Mouse (Mus musculus) embryo, embryonic 9.5 days (tissue): ENCODE data around the gene Hrasls.
A peak's percentile ranks its signal among the peaks of the same experiment; 100 is the strongest.

Experiments used
- DNase-seq: peaks from one replicate; pipeline ENCODE4 v3.0.0-alpha.2; 2017; ENCODE audit errors: extremely low spot score

Hrasls gene

DNA sequence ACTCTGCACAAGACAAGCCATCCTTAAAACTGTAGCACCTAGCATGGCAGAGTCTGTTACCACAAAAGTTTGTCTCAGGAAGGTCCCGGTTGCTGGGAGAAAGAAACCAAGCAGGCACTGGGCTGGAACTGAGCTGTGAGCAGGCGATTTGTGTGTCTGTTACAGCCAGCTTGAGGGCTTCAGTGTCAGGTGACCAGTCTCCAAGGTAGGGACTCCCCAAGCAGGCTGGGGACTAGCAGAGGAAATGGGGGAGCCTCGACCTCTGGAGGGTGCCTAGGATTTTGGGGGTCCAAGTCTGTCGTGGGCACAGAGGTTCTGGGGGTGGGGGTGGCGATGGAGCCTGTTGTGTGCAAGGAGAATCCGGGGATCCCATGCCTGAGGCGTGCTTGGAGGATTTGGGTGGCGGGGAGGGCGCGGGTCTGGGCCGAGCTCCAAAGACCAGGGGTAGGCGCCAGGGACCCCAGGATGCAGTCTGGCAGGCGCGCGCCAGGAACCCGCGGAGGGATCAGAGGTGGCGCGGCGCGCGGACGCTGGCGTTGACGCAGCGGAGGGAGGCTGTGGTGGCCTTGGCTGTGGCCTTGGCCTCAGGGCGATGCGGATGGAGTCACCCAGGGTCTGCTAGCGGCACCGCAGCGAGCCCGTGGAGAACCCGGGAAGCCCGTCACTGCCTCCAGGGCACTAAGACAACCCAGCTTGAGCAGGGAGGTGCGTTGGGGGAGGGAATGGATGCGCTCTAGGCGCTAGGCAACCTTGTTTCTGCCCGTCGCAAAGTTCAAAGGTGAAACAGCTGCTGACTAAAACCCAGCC, at the start of gene Hrasls:
Gene Hrasls (plus strand): TSS at position 91 of the 807 bp plus-strand sequence.
- peak; percentile 66 for DNase-seq

DNA sequence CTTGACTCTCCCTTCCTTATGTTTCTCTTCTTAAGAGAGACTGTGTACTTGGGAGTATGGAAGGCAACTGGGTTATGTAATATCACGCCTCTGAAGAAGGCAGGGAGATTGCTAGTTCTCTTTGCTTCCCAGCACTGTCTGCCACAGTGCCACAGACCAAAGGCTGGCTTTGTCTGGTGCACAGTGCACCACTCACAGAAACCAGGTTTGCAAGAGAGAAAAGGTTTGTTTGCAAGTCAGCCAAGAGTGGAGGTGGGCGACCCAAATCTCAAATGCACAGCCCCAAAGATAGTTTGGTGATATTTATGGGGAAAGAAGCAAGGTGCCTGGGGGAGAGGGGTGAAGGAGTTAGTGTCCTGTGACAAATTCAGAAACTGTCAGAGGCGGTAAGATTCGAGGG, 47.2 kb upstream of the Hrasls start:
- DNase-seq: no peak

DNA sequence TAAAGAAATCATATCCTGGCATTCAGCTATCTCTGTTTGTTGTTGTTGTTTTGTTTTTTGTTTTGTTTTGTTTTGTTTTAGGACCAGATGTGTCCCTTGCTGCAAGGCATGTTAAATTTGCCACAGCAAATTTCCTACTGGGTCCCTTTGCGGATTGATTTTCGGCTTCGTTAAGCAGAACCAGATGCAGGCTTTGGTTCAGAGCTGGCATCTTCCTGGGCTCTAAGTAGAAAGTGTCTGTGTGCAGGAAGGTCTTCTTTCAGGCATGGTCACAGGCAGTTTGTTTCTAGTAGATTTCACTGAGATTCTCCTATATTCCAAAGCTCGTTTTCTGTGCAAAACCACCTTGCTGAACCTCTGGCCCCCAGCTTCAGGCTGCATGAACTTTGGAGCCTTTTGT, 42.4 kb upstream of the Hrasls start:
- DNase-seq: no peak

DNA sequence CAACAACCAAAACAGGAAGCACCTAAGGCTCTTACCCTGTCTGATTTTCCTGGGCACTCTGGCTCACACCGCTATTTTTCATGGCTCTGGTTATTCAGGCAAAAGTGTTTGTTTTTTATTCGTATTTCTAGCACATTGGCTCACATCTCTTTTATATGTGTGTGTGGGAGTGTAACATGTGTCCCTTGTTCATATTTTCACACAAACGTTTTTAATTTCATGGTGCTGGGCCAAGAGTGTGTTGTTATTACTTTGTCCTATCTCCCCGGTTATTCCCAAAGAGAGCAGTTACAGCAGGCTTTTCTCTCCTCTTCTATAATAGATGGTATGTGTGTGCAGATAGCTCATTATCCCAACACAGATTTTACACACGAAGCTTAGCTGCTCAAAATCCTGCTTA, 37.8 kb upstream of the Hrasls start:
- no peak for DNase-seq

GRCm38 (mm10) chr16:29173201-29173600, 36.3 kb upstream of the Hrasls start:
- DNase-seq: no peak

- DNase-seq: no peak
Measured at GRCm38 (mm10) chr16:29174831-29175350, 34.6 kb upstream of the Hrasls start.

GRCm38 (mm10) chr16:29192911-29193310, 16.6 kb upstream of the Hrasls start:
- DNase-seq: no peak

DNA sequence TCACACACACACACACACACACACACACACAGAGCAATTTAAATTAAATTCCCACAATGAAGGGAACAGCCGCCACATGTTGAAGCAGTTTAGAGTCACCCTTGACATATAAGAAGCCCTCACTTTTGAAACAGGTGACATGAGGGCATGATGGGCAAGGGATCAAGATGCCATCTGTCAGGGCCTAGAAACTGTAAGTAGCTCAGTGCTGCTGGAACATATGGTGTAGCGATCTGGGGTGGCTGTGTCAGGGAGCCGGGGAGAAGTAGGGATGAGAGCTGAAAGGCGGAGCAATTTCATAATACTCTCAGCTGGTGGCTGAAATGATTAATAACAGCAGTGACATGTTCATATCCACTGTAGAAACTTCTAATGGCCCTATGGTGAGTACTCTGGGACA, 15.5 kb upstream of the Hrasls start:
- DNase-seq: no peak

DNA sequence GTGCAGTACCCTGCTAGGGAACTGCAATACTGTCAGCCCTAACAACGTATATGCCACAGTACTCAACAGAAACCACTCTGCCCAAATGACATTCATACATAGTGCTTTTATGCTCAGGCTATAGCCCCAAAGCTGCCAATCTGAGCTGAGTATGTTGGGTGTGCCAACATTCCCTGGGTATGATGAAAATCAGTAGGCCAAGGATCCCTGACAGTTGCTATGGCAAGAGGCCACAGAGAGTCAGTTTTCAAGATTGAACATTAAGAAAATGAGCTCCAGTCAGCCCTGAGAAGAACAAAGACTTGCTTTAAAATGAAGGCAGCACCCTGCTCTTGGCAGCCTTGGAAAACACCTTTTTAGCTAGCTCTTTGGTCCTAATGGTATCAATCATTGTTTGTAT, 14.3 kb upstream of the Hrasls start:
- DNase-seq: no peak

DNA sequence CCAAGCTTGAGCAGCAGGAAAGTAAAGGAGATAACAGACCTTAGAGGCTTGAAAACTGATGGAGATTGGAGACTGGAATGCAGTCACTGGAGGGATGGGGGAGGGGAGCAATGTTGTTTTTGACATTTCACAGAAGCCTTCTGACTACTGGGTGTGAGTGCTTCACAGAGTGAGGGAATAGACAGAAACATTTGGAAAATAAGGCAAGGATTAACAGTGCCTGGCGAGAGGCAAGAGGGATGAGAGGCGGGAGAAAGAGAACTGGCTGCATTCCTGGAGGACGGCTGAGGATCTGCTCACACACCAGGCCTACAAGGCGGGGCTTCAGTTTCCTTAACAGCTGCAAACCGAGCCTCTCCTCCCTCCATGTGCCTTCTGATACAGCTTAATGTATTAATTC, 11.0 kb upstream of the Hrasls start:
- peak; percentile 42 for DNase-seq

DNA sequence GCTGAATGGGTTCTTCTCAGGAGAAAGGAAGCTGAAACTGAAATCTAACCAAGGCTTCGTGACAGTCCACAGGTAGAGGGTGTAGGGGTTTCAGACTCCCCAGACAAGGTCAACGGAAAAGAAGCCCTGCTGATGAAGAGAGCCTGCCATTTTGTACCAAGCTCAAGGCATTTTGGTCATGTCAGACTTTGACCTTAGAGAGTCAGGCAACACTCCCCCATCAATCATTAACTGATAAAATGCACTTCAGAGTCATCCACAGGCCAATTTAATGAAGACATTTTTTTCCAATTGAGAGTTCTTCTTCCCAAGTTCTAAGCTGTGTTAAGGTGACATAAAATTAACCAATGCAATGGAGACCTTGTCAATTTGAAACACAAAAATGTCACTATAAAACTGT, 8.3 kb upstream of the Hrasls start:
- DNase-seq: no peak

GRCm38 (mm10) chr16:29204875-29205274, 4.6 kb upstream of the Hrasls start:
- no peak for DNase-seq

DNA sequence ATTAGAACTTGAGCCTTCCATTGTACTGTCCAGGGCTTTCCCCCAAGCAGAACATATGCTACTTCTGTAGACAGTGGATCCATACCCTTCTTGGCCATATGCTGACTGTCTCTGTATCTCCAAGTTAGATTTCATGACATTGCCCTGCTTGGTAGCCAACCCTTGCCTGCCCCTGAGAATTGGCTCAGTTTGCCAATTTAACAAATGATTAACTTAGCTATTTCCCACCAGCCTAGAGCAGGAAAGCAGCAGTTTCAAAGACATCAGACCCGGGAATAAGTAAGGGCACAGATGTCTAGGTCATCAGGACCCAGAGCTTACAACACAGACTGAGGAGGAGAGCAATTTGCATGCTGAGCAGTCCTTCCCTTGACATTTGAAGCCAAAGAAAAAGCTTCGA, 3.9 kb upstream of the Hrasls start:
- no peak for DNase-seq

GRCm38 (mm10) chr16:29208841-29209240, 654 bp upstream of the Hrasls start:
- no peak for DNase-seq

DNA sequence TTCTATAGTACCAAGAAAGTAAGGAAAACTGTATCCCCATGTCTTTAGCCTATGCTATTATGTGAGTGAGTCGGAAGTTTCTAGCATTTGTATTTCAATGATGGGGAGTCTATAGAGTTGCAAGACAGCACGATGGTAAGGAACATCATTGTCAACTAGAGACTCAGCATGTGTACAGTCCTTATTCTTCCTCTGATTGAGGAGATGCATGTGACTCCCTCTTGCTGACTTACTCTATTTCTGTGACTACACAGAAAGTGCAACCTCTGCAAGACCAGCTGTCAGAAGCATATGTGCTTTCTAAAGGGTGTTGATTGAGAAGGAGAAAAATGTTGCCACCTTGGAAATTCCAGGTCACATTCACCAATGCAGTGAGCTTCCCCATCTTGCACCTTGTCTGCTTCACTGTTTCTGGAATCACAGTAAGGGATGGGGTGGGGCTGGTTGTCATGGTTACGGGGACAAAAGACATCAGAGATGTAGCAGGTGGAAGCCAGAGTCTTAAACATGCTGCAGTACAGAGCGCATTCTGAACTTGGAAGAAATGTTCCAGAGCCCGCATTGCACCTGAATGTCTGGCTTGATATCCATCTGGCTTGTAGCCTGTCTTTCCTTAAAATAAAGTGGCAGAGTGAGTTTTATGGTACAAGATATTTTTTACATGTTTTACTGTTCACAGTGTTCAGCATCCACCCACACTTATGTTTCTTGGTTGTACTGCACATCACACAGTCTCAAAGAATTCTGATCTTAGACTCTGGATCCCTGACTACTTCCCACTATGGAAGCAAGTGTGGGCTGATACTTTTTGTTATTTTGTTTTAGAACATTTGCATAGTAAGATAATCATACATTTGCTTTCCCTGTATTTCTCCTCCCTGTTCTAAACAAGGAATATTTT, 7.2 kb downstream of the Hrasls start:
- DNase-seq: no peak

GRCm38 (mm10) chr16:29235951-29236350, 26.5 kb downstream of the Hrasls start:
- DNase-seq: no peak

GRCm38 (mm10) chr16:29254325-29254724, 44.8 kb downstream of the Hrasls start:
- DNase-seq: no peak
